Mouse (Mus musculus) frontal cortex, postnatal 14 days (tissue): ENCODE data around the gene Siah2.

Experiments
- DNase-seq, 2 experiments: peaks; one replicate each; pipeline ENCODE4 v3.0.0; 2022; ENCODE audit warnings: low spot score in 2 of 2

The Siah2 gene

GRCm38 (mm10) chr3:58691997-58692721, at the start of gene Siah2:
Gene Siah2, minus strand, starts transcription at chr3:58692400.
- DNase-seq: peak; percentile 89 to 92

GRCm38 (mm10) chr3:58739536-58739935, 47.3 kb upstream of the Siah2 start:
- DNase-seq: no peak

- no peak for DNase-seq
These were observed 46.3 kb upstream of the Siah2 start for GRCm38 (mm10) chr3:58738346-58739089.

GRCm38 (mm10) chr3:58731520-58731919, 39.3 kb upstream of the Siah2 start:
- no peak for DNase-seq

- no peak for DNase-seq
These were observed 38.4 kb upstream of the Siah2 start for GRCm38 (mm10) chr3:58730580-58730979.

- DNase-seq: no peak
These were observed 37.3 kb upstream of the Siah2 start for GRCm38 (mm10) chr3:58729549-58729948.

GRCm38 (mm10) chr3:58727601-58728000, 35.4 kb upstream of the Siah2 start:
- DNase-seq: no peak

GRCm38 (mm10) chr3:58727012-58727411, 34.8 kb upstream of the Siah2 start:
- DNase-seq: peak in 1 of 2 experiments; percentile 37

- DNase-seq: no peak
These were observed 34.2 kb upstream of the Siah2 start for GRCm38 (mm10) chr3:58726374-58726773.

- no peak for DNase-seq
These were observed 32.6 kb upstream of the Siah2 start for GRCm38 (mm10) chr3:58724815-58725214.

- no peak for DNase-seq
These were observed 31.5 kb upstream of the Siah2 start for GRCm38 (mm10) chr3:58723656-58724055.

- DNase-seq: no peak
These were observed 27.4 kb upstream of the Siah2 start for GRCm38 (mm10) chr3:58719461-58720230.

GRCm38 (mm10) chr3:58716705-58717104, 24.5 kb upstream of the Siah2 start:
- no peak for DNase-seq

GRCm38 (mm10) chr3:58714767-58715166, 22.6 kb upstream of the Siah2 start:
- no peak for DNase-seq

GRCm38 (mm10) chr3:58714034-58714433, 21.8 kb upstream of the Siah2 start:
- no peak for DNase-seq

GRCm38 (mm10) chr3:58713191-58713590, 21.0 kb upstream of the Siah2 start:
- DNase-seq: no peak

- no peak for DNase-seq
These were observed 12.3 kb upstream of the Siah2 start for GRCm38 (mm10) chr3:58704547-58704946.

GRCm38 (mm10) chr3:58703748-58704147, 11.5 kb upstream of the Siah2 start:
- DNase-seq: no peak

- DNase-seq: no peak
These were observed 10.1 kb upstream of the Siah2 start for GRCm38 (mm10) chr3:58702329-58702728.

- no peak for DNase-seq
These were observed 9.2 kb upstream of the Siah2 start for GRCm38 (mm10) chr3:58701441-58701840.

- no peak for DNase-seq
These were observed 5.7 kb upstream of the Siah2 start for GRCm38 (mm10) chr3:58697926-58698325.

- no peak for DNase-seq
These were observed 4.6 kb upstream of the Siah2 start for GRCm38 (mm10) chr3:58696806-58697205.
